Mouse (Mus musculus): ENCODE measurements around the gene Slc6a16.

Gene Slc6a16

GRCm38 (mm10) chr7:45216442-45217183, 24.3 kb upstream of the Slc6a16 start:
- no peak for DNase-seq

GRCm38 (mm10) chr7:45221680-45222079, 19.2 kb upstream of the Slc6a16 start:
- DNase-seq: no peak

GRCm38 (mm10) chr7:45224826-45225225, 16.1 kb upstream of the Slc6a16 start:
- DNase-seq: no peak

GRCm38 (mm10) chr7:45226421-45226820, 14.5 kb upstream of the Slc6a16 start:
- no peak for DNase-seq

- DNase-seq: no peak
These were observed 12.3 kb upstream of the Slc6a16 start for GRCm38 (mm10) chr7:45228548-45228947.

GRCm38 (mm10) chr7:45229046-45229445, 11.8 kb upstream of the Slc6a16 start:
- DNase-seq: no peak

- DNase-seq: no peak
These were observed 11.3 kb upstream of the Slc6a16 start for GRCm38 (mm10) chr7:45229459-45230203.

- no peak for DNase-seq
These were observed 9.7 kb upstream of the Slc6a16 start for GRCm38 (mm10) chr7:45231192-45231591.

GRCm38 (mm10) chr7:45231941-45232340, 8.9 kb upstream of the Slc6a16 start:
- no peak for DNase-seq

- no peak for DNase-seq
These were observed 8.0 kb upstream of the Slc6a16 start for GRCm38 (mm10) chr7:45232716-45233465.

- DNase-seq: no peak
These were observed 7.1 kb upstream of the Slc6a16 start for GRCm38 (mm10) chr7:45233580-45234332.

GRCm38 (mm10) chr7:45234333-45234841, 6.5 kb upstream of the Slc6a16 start:
- DNase-seq: no peak

GRCm38 (mm10) chr7:45234922-45235571, 5.8 kb upstream of the Slc6a16 start:
- DNase-seq: no peak

- DNase-seq: no peak
These were observed 5.2 kb upstream of the Slc6a16 start for GRCm38 (mm10) chr7:45235656-45236180.

- DNase-seq: no peak
These were observed 2.9 kb upstream of the Slc6a16 start for GRCm38 (mm10) chr7:45237747-45238699.

GRCm38 (mm10) chr7:45238723-45239496, 2.0 kb upstream of the Slc6a16 start, which contains the start of gene Cd37:
TSS of gene Cd37 (minus strand) at chr7:45239115.
- no peak for DNase-seq

GRCm38 (mm10) chr7:45240109-45240508, 776 bp upstream of the Slc6a16 start:
- DNase-seq: no peak

GRCm38 (mm10) chr7:45241389-45241749, 484 bp downstream of the Slc6a16 start:
- DNase-seq: no peak

GRCm38 (mm10) chr7:45247666-45248065, 6.8 kb downstream of the Slc6a16 start:
- DNase-seq: no peak

GRCm38 (mm10) chr7:45253806-45254205, 12.9 kb downstream of the Slc6a16 start:
- DNase-seq: no peak
